Mouse (Mus musculus): Measurements from ENCODE around the gene Tuft1.
"Not testable (repeated sequence)": the region's sequence is repeated elsewhere in the genome, so short reads cannot be mapped to it uniquely, and the experiment has no call there.

The Tuft1 gene

GRCm38 (mm10) chr3:94659142-94659748 is 573 bp upstream of the Tuft1 start:
- not testable (repeated sequence) for DNase-seq (ENCODE audit: low read depth)

GRCm38 (mm10) chr3:94657852-94658739 is 576 bp downstream of the Tuft1 start:
- DNase-seq (ENCODE audit: low read depth) = not testable (repeated sequence)

- DNase-seq (ENCODE audit: low read depth) = not testable (repeated sequence)
Measured at GRCm38 (mm10) chr3:94653967-94654366, 4.7 kb downstream of the Tuft1 start.

DNA sequence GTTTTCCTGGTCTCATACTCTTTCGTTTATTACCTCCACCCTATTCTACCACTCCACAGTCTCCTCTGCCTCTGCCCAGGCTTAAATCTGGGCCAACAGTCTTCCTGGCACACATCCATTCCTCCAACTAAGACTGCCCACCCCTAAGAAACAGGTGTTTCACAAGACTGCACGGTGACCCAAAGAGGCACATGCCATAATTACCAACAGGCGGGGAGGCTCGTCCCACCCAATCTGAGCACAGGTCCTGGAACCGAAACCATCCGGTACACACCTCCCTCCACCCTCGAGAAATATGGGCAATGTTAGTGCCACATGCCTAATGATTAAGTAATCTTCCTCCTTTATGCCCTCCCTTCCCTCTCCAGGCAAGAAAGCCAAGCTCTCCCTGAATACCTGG is 8.3 kb downstream of the Tuft1 start:
- peak; percentile 30 for DNase-seq (ENCODE audit: low read depth)

GRCm38 (mm10) chr3:94648755-94649590 is 9.7 kb downstream of the Tuft1 start:
- DNase-seq (ENCODE audit: low read depth) = peak; percentile 80

DNA sequence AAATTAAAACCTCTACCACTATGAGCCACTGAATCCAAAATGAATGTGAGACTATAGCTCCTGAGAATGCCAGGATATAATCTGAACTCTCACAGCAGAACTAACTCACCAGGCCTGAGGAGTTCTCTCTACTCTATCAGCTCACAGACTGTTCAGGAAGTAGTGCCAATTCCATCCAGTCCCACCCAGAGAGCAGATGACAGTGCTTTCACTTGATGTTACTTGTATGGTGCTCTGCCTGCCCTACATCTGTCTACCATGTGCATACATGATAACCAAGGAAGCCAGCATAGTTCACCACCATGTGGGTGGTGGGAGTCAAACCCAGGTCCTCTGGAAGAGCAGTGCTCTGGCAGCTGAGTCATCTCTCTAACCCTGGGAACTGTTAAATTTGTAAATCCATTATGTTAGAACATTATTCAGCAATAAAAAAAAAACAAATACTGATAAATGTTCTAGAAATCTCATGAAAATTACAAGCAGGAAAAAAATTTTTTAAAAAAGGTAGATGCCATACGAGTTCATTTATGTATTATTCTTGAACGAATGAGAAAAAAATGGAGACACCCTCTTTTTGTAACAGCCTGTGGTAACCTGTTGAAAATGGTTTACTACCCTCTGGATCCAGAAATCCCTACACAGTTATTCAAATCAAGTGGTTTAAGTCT is 16.0 kb downstream of the Tuft1 start, which contains the start of gene Gm10972:
Gene Gm10972 (plus strand): TSS at position 618 of the 668 bp plus-strand sequence.
- not testable (repeated sequence) for DNase-seq (ENCODE audit: low read depth)

DNA sequence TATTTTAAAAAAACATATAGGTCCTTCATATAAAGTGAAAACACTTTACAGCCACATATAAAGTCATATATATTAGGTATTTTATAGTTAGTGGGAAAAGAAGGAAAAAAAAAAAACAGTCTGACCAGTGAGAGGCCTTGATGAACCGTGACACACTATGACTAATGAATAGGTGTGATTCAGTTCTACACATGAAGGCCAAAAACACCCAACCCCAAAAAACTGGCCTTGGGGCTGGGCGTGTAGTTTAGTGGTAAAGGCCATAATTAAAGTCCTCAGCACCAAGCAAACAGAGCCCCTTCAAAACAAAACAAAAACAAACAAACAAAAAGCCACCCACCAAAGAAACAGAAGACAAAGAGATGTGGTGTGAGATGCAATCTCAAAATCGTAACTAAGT is 28.8 kb downstream of the Tuft1 start:
- no peak for DNase-seq (ENCODE audit: low read depth)

- DNase-seq (ENCODE audit: low read depth) = no peak
Measured at GRCm38 (mm10) chr3:94628712-94629111, 30.0 kb downstream of the Tuft1 start.

DNA sequence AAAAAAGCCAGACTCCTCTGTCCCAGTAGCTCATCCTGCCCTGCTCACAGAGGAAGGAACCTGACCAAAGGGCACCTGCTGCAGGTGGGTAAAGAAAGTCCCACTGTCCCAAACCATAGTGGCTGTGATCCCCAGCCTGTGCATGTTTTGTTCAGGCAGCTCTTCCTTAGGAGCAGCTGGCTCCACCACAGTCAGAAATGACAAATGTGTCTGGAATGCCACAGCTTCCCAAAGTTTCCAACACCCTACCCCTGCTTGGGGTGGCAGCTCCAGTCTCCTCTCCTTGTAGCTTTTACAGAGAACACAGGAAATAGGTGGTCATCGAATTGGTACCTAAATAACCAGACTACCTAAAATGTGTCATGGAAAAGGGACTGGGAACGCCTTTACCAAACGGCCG is 34.4 kb downstream of the Tuft1 start:
- no peak for DNase-seq (ENCODE audit: low read depth)

- DNase-seq (ENCODE audit: low read depth) = no peak
Measured at GRCm38 (mm10) chr3:94622550-94622949, 36.1 kb downstream of the Tuft1 start.

DNA sequence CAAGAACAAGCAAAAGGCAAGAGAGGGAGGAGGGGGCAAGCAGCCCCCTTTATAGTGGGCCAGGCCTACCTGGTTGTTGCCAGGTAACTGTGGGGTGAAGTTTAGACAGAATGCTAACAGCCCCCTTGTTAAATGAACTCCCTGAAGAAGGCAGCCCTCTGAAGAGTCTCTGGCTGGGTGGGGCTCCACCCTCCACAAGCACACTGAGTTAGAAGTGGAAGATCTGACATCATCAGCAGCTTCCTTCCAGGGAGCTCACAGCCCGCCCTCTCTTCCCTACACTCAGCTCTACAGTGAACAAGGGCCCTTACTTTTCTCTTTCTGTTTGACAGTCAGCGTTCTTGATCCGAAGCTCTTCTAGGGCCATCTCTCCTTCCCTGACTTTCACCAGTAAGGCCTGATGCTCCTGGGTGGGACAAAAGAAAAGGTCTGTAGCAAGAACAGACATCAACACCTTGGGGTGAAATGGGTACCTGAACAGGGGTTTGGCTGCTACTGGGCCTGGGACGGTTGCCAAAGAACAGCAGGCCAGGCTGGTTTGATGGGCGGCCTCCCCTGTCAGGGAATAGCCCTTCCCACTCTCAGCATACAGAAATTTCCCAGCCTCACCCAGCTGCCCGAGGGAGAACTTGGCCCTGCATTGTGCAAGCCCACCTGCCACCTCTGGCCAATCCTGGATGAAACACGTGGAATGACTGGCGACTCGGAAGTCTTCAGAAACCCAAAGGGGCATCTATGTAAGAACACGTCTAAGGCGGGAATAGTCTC is 36.7 kb downstream of the Tuft1 start:
- DNase-seq (ENCODE audit: low read depth) = no peak

DNA sequence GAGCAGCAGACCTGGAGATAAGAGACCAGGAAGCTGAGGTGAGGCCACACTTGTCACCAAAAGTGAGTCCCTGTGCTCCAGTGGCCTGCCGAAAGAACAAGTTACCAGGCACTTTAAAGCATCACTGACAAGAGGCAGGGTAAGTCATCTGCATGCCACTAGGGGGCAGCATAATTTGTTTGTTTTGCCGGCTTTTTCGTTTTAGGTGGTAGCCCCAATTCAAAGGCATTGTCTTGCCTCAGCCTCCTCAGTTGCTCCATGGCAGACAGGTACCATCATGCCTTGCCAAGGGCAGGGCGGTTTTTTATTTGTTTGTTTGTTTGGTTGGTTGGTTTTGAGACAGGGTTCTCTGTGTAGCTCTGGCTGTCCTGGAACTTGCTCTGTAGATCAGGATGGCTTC is 42.0 kb downstream of the Tuft1 start:
- DNase-seq (ENCODE audit: low read depth) = no peak

DNA sequence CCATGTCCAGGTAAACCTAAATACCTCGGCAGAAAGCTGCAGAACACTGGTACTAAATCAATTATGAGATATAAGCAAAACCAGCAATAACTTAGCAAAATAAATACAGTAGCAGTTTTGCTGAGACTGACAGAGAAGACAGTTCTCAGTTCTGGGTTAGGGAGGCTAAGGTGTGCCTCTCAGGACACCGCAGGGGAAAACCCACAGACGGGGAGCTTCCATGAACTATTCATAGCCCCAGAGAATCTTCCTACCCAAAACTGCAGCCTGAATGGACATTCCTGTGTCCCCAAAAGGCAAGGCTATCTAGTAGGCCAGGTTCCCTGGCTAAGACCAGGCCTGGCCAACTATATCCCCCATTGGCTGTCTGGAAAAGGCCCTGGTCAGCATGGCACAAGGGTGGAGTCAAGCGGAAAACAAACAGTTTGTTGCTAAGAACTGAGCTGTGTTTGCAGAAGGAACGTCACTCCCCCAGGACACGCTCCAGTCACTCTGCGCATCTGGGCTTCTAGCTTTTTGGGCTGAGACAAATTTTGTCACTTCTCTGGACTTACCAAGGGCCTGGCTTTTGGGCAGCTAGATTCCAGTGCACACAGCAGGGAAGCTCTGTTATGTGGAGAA is 45.3 kb downstream of the Tuft1 start:
- no peak for DNase-seq (ENCODE audit: low read depth)

GRCm38 (mm10) chr3:94612274-94612673 is 46.4 kb downstream of the Tuft1 start:
- DNase-seq (ENCODE audit: low read depth) = no peak

- DNase-seq (ENCODE audit: low read depth) = peak; percentile 24
Measured at GRCm38 (mm10) chr3:94611834-94612233, 46.8 kb downstream of the Tuft1 start.

GRCm38 (mm10) chr3:94611343-94611742 is 47.3 kb downstream of the Tuft1 start:
- peak; percentile 56 for DNase-seq (ENCODE audit: low read depth)

- DNase-seq (ENCODE audit: low read depth) = peak; percentile 76
Measured at GRCm38 (mm10) chr3:94610581-94610980, 48.1 kb downstream of the Tuft1 start.

DNA sequence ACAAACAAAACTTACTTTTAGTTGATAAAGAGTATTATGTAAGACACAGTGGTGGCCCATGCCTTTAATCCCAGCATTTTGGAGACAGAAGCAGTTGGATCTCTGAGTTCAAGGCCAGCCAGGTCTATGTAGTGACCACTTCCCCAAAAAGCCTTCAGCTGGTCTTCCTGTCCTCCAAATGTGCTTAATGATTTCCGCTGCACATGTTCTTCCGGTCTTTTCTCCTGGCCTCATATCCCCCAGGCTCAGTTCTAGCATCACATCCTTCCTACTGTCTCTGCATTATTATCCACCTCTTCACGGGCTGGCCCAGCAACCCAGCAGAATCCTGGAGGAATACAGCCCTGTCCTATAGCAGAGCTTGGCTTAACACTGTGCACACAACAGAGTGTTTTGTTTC is 49.1 kb downstream of the Tuft1 start:
- DNase-seq (ENCODE audit: low read depth) = no peak

DNA sequence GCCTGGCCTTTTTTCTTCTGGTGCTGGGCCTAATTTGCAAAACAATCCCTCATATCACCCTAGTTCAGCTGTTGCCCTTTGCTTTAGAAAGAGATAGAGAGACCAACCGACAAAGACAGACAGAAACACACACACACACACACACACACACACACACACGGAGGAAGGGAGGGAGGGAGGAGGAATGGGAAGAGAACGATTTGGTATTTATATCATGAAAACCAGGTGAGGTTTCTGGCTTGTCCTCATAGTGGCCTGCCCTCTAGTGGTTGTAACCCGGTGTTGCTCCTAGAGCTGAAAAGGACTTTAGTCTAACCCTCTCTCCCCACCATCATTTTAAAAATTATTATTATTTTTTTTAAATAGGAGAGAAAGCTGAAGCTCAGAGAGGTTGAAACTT is 56.7 kb downstream of the Tuft1 start:
- peak; percentile 26 for DNase-seq (ENCODE audit: low read depth)

- DNase-seq (ENCODE audit: low read depth) = no peak
Measured at GRCm38 (mm10) chr3:94597224-94597779, 61.4 kb downstream of the Tuft1 start.
